Mouse (Mus musculus): ENCODE data around the gene Prdm11.
A peak's percentile ranks its signal among the peaks of the same experiment; 100 is the strongest.

DNA sequence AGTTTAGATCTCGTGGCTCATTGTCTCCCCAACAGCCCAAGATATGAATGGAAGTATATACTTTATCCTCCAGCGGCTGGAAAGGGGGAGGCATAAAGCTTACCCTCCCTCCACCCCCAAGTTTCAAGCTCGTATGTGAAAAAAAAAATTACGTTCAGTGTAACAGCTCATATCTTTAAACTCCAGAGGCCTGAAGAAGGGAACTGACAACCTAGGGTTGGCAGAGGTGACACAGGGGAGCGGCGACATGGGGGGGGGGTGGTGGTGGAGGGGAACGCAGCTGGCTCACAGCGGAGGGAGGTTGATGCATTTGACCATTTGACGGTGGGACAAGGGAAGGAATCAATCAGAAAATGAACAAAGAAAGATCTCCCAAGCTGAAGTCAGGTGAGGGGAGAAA, 74.9 kb downstream of the Prdm11 start:
- no peak for TF ChIP-seq CTCF (IDR thresholded peaks at IDR 0.05; ENCODE audit: low read depth)
- TF ChIP-seq EP300 (IDR thresholded peaks at IDR 0.05; ENCODE audit: low read depth): 0 out of 2 replicates have a peak, but pooled peaks have one; percentile 10

All from liver, postnatal 0 days (tissue).